Mouse (Mus musculus): ENCODE results near the gene Stx3. TPM values are rescaled to one million over a fixed set of nuclear protein-coding genes. Genes with fewer than 3 reads are reported as not detected.

Gene Stx3
- total RNA-seq, 2 experiments from 2014 or later: 1.7 to 2.6 TPM

GRCm38 (mm10) chr19:11800531-11801315 lies 18.5 kb downstream of the Stx3 start:
- intact Hi-C loops (cut with DNase I): no loop called here
- no peak for DNase-seq
- H3K27ac ChIP-seq: no peak overlapping the region
- H3K4me3 ChIP-seq: no peak overlapping the region
- TF ChIP-seq CTCF (IDR thresholded peaks at IDR 0.05): no peak; the same call in 1 of the 2 replicates

- no peak for TF ChIP-seq CTCF (IDR thresholded peaks at IDR 0.05)
- intact Hi-C loops (cut with DNase I): no loop called here
- Histone ChIP-seq H3K4me3 (no peak overlapping the region), H3K27ac (no peak overlapping the region)
- DNase-seq: no peak
Measured at GRCm38 (mm10) chr19:11794447-11794846, 24.8 kb downstream of the Stx3 start.

GRCm38 (mm10) chr19:11793741-11794359 lies 25.4 kb downstream of the Stx3 start:
- intact Hi-C loops (cut with DNase I): no loop called here
- DNase-seq: no peak
- TF ChIP-seq CTCF (IDR thresholded peaks at IDR 0.05): no peak
- no peak overlapping the region for H3K4me3 ChIP-seq
- no peak overlapping the region for H3K27ac ChIP-seq

DNA sequence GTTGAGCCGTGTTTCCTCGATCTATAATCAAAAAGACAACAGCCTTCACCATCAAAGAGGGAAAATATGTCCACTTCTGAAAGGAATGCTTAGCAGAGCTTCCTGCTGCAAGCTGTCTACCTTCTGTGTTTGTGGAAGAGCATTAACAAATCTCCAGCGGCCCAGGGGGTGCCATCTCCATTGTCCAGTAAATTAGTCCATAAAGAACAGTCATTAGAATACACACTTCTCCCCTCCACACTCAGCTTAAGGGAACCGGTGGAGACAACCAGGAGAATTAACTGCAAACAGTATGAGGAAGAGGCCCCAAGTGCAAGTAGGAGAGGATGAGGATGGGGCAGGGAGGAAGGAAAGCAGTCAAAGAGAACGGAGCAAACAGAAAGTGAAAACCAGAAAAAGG lies 27.4 kb downstream of the Stx3 start:
- no peak overlapping the region for H3K27ac ChIP-seq
- intact Hi-C loops (cut with DNase I): no loop called here
- no peak for TF ChIP-seq CTCF (IDR thresholded peaks at IDR 0.05)
- H3K4me3 ChIP-seq: no peak overlapping the region
- DNase-seq: no peak

DNA sequence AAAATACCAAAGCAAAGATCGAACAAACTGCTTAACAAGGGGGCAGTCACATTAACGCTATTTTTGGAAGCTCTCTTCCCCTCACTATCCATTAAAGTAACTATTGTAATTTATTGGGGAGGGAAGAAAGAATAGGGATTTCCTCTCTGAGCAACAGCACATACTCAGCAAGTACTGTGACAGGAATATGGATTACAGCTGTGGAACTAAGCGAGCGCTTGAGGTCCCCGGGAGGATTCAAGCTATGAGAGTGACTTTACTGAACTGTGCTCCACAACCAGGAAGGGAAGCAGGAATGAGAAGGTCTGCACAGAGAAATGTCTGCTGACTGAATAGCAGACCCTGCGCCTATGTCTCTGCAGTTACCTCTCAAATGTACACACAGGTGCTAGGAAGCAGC lies 30.3 kb downstream of the Stx3 start:
- Histone ChIP-seq H3K4me3 (no peak overlapping the region), H3K27ac (no peak overlapping the region)
- intact Hi-C loops (cut with DNase I): no loop called here
- TF ChIP-seq CTCF (IDR thresholded peaks at IDR 0.05): no peak
- no peak for DNase-seq

DNA sequence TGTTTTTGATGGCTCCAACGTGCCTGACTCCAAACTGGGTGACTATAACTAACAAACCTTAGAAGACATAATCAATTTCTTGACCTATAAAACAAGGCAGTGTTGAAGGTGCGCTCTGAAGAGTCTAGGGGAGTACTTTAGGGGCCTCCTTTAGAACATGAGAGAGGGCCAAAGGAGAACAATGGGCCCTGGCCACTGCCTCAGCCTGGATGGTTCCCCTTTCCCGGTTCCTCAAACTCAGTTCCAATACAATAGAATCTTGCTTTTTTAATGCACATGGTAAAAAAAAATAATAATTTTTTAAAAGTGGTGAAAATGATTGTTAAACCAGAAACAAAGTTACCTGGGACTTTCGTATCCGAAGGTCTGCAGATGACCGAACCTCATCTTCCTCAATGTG lies 31.4 kb downstream of the Stx3 start:
- Histone ChIP-seq H3K27ac (no peak overlapping the region), H3K4me3 (no peak overlapping the region)
- no peak for TF ChIP-seq CTCF (IDR thresholded peaks at IDR 0.05)
- intact Hi-C loops (cut with DNase I): no loop called here
- no peak for DNase-seq

DNA sequence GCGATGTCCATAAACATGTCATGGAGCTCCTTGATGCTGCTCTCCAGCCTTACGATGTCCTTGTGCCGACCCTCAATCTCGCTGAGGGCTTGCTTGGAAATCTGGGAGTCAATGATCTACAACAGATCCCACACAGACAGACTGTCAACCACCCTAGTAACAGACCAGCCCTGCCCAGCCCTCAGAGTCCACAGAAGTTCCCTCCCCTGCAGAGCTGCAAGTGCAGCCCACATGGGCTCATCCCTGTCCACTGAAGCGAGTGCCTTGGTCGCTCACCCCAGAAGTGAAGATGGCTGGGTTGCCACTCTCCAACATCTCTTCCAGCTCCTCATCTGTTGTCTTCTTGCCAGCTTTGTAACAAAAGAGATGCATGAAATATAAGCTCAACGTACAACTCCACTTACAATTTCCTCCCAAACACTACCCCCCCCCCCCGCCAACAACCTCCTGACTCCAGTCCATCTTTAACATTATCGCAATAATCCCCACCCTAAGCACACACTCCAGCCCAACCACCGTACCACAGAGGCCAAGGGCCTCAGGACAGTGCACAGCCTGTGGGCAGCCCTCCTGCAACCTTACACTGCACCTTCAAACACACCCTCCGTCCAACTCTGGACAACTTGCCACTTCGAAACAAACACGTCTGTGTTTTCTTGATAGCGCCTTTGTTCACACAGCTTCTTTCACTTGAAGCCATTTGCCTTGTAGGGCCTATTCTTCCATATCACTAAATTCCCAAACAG lies 33.6 kb downstream of the Stx3 start:
- intact Hi-C loops (cut with DNase I): no loop called here
- H3K4me3 ChIP-seq: no peak overlapping the region
- no peak overlapping the region for H3K27ac ChIP-seq
- no peak for DNase-seq
- no peak for TF ChIP-seq CTCF (IDR thresholded peaks at IDR 0.05)

DNA sequence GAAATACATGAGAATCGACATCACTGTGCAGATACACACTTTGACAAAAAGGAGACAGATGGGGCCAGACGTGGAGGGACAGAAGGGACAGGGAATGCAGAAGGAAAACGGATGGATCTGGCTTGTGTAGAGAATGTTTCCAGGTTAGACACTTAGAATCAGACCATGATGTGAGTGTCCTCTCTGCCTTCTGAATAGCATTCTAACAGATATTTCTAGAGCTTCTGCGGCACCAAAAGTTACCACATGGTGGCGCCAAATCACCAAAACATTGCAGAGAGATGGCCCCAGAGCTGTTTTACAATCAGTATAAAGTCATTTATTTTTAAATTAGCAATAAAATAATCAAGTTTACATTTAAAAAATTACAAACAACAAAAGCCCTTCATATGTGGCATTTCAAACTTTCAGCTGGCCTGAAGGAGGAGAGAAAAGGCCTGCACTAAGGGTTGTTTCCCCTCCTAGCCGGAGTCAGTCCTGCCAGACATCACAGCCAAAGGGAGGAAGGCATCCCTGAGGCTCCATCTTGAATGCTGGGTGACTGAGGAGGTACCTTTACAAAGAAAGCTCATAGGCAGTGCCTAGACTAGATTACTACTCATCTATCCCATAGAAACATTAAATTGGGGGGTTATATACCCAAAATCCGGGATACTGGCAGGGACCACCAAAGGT lies 41.9 kb downstream of the Stx3 start:
- DNase-seq: peak; percentile 65
- Histone ChIP-seq H3K27ac (no peak overlapping the region), H3K4me3 (no peak overlapping the region)
- TF ChIP-seq CTCF (IDR thresholded peaks at IDR 0.05): peak; percentile 89
- intact Hi-C loops (cut with DNase I): loop anchor here (1.0 to 2.0 kb wide), 2 partner anchors 43 to 237 kb away; no protein-coding TSS in a partner anchor

DNA sequence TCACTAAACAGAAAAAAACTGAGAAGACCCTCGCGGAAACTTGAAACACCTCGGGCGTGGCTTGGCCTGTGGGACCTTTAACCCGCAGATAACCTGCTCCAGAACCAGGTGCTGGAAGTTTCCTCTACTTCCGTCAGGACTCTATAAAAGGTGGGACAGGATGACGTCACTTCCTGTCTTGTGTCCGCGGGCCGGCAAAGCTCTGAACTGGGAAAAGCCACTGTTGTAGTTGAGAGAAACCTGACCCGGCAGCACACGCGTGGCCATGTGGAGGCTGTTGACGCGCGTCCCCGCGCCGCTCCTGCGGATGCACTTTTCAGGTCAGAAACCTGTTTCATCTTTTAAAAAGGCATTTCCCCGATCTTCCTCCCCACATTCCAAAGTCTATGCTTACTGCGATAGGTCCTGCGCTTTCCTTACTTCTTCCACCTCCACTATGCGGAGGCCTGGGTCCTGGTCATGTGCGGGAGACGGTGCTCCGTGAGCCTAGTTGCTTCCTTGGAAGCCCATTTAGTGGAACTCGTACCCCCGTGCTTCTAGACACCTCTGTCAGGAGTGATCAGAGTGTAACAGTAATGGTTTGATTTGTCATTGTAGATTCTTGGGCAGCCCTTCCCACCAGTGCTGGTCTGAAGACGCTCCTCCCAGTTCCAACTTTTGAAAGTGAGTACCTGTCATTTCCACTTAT lies 48.9 kb downstream of the Stx3 start, which contains the start of gene Mrpl16:
Gene Mrpl16 (plus strand): TSS at position 187 of the 688 bp plus-strand sequence.
- Histone ChIP-seq H3K4me3 (peak within 1 kb of the TSS; percentile 93), H3K27ac (peak within 1 kb of the TSS; percentile 88)
- intact Hi-C loops (cut with DNase I): loop anchor here (5.0 kb wide), 1 partner anchor 142 kb away; the partner anchor contains the start of gene Patl1
- peak; percentile 88 for DNase-seq
- TF ChIP-seq CTCF (IDR thresholded peaks at IDR 0.05): no peak

- Histone ChIP-seq H3K4me3 (peak overlapping the region; percentile 93), H3K27ac (peak overlapping the region; percentile 88)
- intact Hi-C loops (cut with DNase I): no loop called here
- DNase-seq: no peak
- TF ChIP-seq CTCF (IDR thresholded peaks at IDR 0.05): 0 out of 2 replicates have a peak, but pooled peaks have one; percentile 5
Measured at GRCm38 (mm10) chr19:11769257-11769920, 49.8 kb downstream of the Stx3 start.

DNA sequence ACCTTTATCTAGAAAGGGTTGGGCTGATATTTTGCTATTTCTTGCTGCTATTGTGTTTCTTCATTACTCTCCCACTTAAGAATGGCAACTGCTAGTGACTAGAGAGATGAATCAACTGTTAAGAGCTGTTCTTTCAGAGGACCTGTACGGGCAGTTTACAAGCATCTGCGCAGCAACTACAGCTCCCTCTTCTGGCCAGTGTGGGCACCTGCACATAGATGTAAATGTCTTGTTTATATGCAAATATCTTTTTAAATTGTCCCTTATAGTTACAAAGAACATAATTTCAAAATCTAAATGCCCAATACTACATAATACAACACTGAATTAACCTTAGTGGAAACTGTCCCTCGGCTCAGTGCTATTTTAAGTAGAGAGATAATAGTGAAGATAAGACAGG lies 51.0 kb downstream of the Stx3 start:
- Histone ChIP-seq H3K4me3 (no peak overlapping the region), H3K27ac (no peak overlapping the region)
- TF ChIP-seq CTCF (IDR thresholded peaks at IDR 0.05): peak; percentile 83
- no peak for DNase-seq
- intact Hi-C loops (cut with DNase I): no loop called here
